Mouse (Mus musculus): ENCODE measurements around the gene Tecpr1. TPM values are rescaled to one million over a fixed set of nuclear protein-coding genes. Genes with fewer than 3 reads are reported as not detected.

Tecpr1 gene
- total RNA-seq, 2 experiments from 2014 or later = 94.5 to 104 TPM

DNA sequence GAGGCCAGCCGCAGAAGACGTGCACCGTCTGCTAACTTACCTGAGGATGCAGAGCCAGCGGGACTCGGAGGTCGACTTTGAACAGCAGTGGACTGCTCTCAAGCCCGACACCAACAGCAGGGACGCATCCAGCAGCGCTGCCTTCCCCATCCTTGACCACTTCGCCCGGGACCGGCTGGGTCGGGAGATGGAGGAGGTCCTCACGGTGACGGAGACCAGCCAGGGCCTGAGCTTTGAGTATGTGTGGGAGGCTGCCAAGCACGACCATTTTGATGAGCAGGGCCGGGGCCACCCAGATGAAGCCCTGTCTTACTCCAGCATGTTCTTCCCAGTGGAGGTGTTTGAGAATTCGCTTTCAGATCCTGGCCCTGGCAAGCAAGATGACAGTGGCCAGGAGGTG lies 49.8 kb downstream of the Tecpr1 start:
- DNase-seq (ENCODE audit: low spot score in 2 of 2) = no peak

DNA sequence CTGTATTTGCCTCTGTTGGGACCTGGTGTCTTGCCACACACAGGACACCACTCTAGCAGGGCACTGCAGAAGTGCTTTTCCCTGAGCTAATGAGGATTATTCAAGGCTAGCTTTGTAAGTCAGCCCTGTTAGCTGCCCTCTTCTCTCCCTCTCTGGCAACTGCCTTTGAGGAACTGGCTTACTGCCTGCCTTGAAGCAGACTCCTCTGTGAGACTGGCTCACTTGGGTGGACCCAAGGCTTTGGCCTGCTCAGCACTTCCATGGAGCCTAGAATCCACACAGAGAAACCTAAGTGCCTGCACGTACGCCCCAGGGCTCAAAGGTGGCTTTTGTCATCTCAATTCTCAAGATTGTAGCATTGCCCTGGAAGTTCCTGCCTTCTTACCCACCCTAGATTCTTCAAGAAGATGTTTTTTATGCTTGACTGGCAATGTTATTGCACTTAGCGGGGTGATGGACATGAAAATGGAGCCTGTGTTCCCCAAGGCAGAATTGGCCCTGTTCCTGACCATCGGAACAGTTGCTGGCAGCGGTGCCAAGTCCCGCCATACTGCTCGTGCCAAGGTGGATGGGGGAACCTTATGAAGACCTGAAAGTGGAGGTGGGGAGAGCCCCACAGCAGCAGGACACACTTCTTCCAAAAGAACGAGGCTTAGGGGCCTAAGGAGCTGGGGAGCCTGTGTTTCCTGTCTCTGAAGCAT lies 54.0 kb downstream of the Tecpr1 start:
- peak in 1 of 2 experiments; percentile 66 for DNase-seq (ENCODE audit: low spot score in 2 of 2)

DNA sequence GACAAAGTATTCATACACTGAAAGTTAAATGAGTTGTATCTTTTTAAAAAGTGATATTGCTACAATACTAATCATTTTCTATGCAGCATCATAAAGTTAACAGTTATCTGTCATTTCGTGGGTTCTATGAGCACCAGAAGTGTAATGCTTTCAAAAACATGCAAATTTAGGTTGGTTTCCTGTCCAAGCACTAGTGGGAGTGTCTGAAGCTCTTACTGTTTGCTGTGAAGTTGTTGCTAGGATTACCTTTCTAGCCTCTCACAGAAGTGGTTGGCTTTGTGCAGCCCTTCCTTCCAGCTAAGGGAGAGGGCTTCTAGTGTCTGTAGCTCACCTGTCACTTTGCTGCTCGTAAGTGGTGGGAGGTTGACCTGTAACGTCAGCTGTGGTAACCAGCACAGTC lies 57.7 kb downstream of the Tecpr1 start:
- DNase-seq (ENCODE audit: low spot score in 2 of 2) = no peak

DNA sequence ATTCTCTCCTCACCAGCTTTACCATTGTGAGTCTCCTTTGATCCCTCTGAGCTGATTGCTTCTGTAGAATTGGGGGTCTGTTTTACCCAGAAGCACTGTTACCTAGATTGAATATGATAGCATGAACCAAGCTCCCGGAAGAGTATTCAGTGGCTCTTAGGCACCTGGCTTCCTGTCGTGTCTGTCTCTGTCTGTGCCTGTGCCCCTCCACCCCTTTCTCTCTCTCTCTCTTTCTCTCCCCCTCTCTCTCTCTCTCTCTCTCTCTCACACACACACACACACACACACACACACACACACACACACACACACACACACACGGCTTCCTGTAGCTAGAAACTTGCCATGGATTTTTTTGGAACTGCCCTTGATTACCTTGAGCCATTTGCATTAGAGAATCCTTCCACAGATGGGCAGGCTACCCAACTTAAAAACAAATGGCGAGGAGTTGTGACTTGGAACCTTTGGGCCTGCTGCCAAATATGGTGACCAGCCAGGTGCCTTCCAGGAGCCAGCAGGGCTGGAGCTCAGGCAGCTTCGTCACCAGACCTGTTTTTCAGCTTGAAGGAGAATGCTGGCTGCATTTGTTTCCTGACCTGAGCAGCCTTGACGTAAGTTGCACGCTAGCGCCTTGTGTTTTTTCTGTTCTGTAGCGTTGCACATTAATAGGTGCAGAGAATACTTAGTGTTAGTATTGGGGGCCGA lies 60.5 kb downstream of the Tecpr1 start:
- DNase-seq (ENCODE audit: low spot score in 2 of 2) = no peak

DNA sequence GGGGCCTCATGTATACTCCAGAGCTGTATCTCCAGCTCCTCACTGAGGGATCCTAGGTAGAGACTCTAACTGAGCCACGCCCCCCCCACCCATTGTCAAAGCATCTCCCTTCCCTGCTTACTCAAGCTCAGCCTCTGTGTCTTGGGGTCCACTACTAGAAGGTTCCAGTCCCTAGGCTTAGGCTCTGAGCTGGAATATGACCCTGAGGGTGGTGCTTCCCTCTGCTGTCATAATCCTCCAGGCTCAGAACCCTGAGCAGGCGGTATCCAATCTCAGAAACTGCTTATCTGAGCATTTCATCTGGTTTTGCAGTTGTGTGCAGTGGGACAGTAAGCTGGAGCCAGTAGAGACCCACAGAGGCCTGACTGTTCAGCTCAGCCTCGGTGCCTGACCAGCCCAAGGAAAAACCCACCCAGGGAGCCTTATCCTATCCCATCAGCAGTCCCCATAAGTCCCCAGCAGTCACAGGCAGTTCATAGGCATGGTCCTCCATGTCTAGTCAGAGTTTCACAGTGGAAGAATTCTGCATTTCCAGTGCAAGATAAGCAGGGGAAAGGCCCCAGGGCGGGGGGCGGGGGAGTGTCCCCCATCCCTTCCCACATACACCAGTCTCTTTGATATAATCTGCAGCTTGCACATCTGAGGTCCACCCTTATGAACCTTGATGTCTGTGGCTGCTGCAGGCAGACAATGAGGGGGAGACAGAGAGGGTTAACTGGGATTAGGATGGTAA lies 61.2 kb downstream of the Tecpr1 start:
- DNase-seq (ENCODE audit: low spot score in 2 of 2) = no peak

DNA sequence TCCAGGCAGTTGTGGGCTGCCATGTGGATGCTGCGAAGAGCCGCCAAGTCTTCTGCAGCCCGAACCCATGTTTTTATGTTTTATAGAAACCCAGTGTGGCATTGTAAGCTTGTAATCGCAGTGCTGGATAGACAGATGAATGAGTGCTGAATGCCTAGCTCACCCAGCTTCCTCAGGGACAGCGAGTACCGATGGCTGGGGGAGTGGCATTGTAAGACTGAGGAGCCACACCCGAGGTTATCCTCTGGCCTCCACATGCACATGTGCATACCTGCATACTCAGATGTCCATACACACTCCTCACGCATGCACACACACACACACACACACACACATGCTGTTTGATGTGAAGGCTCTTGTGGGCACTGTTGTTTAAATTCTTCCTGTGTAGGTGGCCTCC lies 64.3 kb downstream of the Tecpr1 start:
- no peak for DNase-seq (ENCODE audit: low spot score in 2 of 2)

DNA sequence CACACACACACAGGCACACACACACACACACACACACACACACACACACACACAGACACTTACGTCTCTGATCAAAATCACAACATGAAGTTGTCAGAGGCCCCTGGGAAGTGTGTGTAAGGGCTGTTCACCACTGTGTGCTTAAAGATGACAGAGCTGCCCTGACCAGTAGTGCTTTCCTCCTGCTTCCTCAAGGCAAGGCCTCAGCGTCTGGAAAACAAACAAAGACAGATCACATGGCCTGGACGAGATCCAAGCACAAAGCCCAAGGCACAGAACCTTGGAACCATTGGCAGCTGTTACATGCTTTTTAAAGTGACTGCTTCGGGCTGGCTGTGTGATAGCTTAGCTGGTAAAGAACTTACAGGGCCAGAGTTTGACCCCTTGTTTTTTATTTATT lies 64.8 kb downstream of the Tecpr1 start:
- DNase-seq (ENCODE audit: low spot score in 2 of 2) = peak; percentile 24 to 69

DNA sequence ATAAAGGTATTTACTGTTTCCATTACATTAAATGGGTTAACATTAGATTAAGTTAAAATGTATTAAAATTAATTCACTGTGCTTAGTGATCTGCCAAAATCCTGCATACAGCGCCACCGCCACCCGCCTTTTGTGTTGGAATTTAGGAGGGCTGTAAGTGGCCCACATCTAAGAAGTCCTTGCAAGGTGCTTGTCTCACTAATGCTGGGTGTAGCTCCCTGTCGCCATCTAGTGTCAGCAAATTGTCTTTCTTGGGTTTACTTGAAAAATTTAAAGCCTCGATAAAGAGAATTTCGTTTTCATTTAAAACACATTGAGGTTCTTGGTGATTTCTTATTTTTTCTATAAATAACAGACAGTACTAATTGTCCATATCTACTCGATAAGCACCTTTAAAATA lies 68.9 kb downstream of the Tecpr1 start:
- DNase-seq (ENCODE audit: low spot score in 2 of 2) = peak; percentile 41 to 84

DNA sequence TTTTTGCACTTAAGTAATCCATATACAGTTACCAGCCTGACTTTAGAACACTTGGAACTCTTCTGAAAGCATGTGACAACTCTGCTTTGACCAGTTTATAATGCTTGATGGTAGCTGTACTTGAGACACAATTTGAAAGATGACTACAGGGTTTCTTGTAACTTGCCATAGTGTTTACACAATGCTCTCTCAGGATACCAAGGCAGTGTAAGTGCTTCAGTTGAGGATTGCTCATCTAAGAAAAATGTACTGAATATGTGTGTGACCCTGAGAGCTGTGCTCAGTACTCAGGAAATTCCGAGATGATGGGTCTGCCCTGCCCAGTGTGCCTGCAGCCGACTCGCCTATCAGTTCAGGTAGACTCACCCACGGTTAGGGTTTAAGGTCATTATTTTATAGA lies 72.1 kb downstream of the Tecpr1 start:
- DNase-seq (ENCODE audit: low spot score in 2 of 2) = no peak

DNA sequence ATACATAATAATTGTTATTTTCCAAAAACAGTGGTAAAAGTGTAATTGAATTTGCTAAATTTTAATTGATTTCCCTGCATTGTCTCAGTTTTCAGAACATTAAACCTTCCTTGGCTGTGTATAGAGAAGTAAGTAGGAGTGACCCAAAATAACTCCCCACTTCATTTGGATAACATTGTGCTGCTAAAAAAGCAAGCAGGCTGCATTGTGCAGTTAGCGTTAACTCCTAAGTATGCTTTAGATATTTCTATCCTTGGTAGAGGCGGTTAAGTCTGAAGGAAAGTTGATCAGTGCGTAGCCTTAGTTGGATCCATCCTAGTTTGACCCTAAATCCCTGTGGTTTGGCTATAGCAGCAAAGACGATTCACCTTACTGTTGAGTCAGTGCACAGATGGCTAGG lies 73.9 kb downstream of the Tecpr1 start:
- DNase-seq (ENCODE audit: low spot score in 2 of 2) = no peak

DNA sequence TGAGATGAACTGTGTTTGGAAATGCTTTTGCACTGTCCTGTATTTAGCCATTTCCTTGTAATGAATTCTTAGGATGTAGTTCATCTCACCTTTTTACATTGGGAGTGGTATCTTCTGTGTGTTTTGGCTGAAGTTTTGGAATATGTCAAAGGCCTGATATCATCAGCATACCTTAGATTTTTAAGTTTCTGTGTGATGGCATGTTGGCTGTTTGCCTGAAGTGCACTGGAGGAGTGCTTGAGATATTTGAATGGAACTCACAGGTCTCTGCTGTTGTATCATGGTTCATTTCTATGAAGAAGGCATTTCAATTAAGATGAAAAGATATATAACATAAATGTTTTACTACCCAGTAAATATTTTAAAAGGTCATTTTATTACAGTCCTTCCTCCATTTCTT lies 76.5 kb downstream of the Tecpr1 start:
- no peak for DNase-seq (ENCODE audit: low spot score in 2 of 2)

Other genes starting within 250 kb of the Tecpr1 start
- gene Ccz1, start 208.7 kb downstream of the Tecpr1 start, total RNA-seq (2021) = 10 to 100 TPM; 41.2 to 44.7 TPM
- gene Ocm, start 196.9 kb downstream of the Tecpr1 start, total RNA-seq (2021) = not detected
- 10 to 100 TPM; 84.9 to 88.4 TPM for gene Lmtk2, start 123.2 kb downstream of the Tecpr1 start, total RNA-seq (2021)
- under 1 TPM in 1 of 2 experiments, not detected in 1; 0.45 TPM for gene Bhlha15, start 33.3 kb downstream of the Tecpr1 start, total RNA-seq (2021)
- 10 to 100 TPM; 57.5 to 62.3 TPM for gene Bri3, start 20.8 kb upstream of the Tecpr1 start, total RNA-seq (2021)
- gene Baiap2l1, start 134.5 kb upstream of the Tecpr1 start, total RNA-seq (2021) = 1 to 10 TPM in 1 of 2 experiments, under 1 TPM in 1; 0.57 to 1.4 TPM